Mouse (Mus musculus) stomach, postnatal 0 days (tissue): ENCODE results near the gene Dexi.

Experiments
- CTCF ChIP-seq: IDR thresholded peaks from 2 replicates; pipeline ENCODE4 v1.5.1; 2016; ENCODE audit warnings: antibody characterized with exemption, low read depth, mild to moderate bottlenecking, moderate library complexity
- EP300 ChIP-seq: optimal IDR thresholded peaks from 2 replicates; pipeline ENCODE3; 2016; ENCODE audit warnings: antibody characterized with exemption

- TF ChIP-seq CTCF (no peak), EP300 (no peak)
Measured at GRCm38 (mm10) chr16:10541598-10541930, 1.3 kb downstream of the Dexi start.
